Mouse (Mus musculus) embryonic facial prominence, embryonic 10.5 days (tissue): ENCODE results near the gene Rhoh. TPM values are rescaled to one million over a fixed set of nuclear protein-coding genes. Genes with fewer than 3 reads are reported as not detected.

Source experiments
- DNase-seq: peaks from one replicate; pipeline ENCODE4 v3.0.0-alpha.2; 2017; ENCODE audit warnings: low spot score
- H3K27ac ChIP-seq: fragments of 300-500 bp; sonication (generic); replicated peaks from 2 replicates; pipeline ENCODE4 v1.5.1; 2016; ENCODE audit warnings: mild to moderate bottlenecking
- H3K27me3 ChIP-seq: fragments of 300-500 bp; sonication (generic); replicated peaks from 2 replicates; pipeline ENCODE4 v1.6.1; 2016; ENCODE audit warnings: low read depth, mild to moderate bottlenecking; ENCODE audit not compliant: poor library complexity, severe bottlenecking
- H3K36me3 ChIP-seq: fragments of 300-500 bp; sonication (generic); replicated peaks from 2 replicates; pipeline ENCODE4 v1.6.1; 2016; ENCODE audit warnings: mild to moderate bottlenecking, moderate library complexity
- H3K4me1 ChIP-seq: fragments of 300-500 bp; sonication (generic); 2 replicates; pipeline ENCODE4 v1.6.1; 2016
- H3K4me3 ChIP-seq: fragments of 300-500 bp; sonication (generic); 2 replicates; pipeline ENCODE4 v1.5.1; 2016; ENCODE audit warnings: mild to moderate bottlenecking, moderate library complexity
- H3K9me3 ChIP-seq: fragments of 300-500 bp; sonication (generic); 2 replicates; pipeline ENCODE4 v1.6.1; 2016; ENCODE audit warnings: mild to moderate bottlenecking
- WGBS: fragments of 180-500 bp; shearing (Covaris S2); methylation state at CpG from one replicate; pipeline ENCODE4 v1.1.7; 2016; 5-methylcytosine and 5-hydroxymethylcytosine counted together
- polyA plus RNA-seq: library from polyadenylated mRNA; unstranded; fragments of >200 nt; fragmentation: Nextera tagmentation; extraction: Ambion mirVana; gene quantifications from 2 replicates; pipeline ENCODE4 v1.2.1, GENCODE M21; 2016

Rhoh gene
- polyA plus RNA-seq, 1 experiment from 2014 or later, result 0.44 TPM

GRCm38 (mm10) chr5:65863349-65863749 lies 2.3 kb downstream of the Rhoh start:
- H3K27me3 ChIP-seq, result no peaks in the 10 kb centered on the region
- no peaks in the 10 kb centered on the region for H3K9me3 ChIP-seq
- no peak overlapping the region for H3K4me3 ChIP-seq
- WGBS, result 85% methylated on average over 12 of the region's 12 CpGs
- DNase-seq, result no peak
- H3K36me3 ChIP-seq, result no peaks in the 10 kb centered on the region
- peaks cover 4% of the 10 kb centered on the region; the same call in 1 of the 2 replicates for H3K4me1 ChIP-seq
- H3K27ac ChIP-seq, result no peak overlapping the region

- Histone ChIP-seq H3K27me3 (no peaks in the 10 kb centered on the region), H3K27ac (no peak overlapping the region), H3K4me3 (no peak overlapping the region), H3K4me1 (no peaks in the 10 kb centered on the region), H3K36me3 (no peaks in the 10 kb centered on the region), H3K9me3 (no peaks in the 10 kb centered on the region)
- 95% methylated on average over 7 of the region's 7 CpGs for WGBS
- no peak for DNase-seq
These were observed 3.5 kb downstream of the Rhoh start for GRCm38 (mm10) chr5:65864486-65864885.

- Histone ChIP-seq H3K27me3 (no peaks in the 10 kb centered on the region), H3K36me3 (no peaks in the 10 kb centered on the region), H3K27ac (no peak overlapping the region), H3K9me3 (no peaks in the 10 kb centered on the region), H3K4me3 (no peak overlapping the region), H3K4me1 (no peaks in the 10 kb centered on the region)
- DNase-seq, result no peak
- WGBS, result 87% methylated on average over 3 of the region's 3 CpGs
These were observed 3.9 kb downstream of the Rhoh start for GRCm38 (mm10) chr5:65864946-65865345.

DNA sequence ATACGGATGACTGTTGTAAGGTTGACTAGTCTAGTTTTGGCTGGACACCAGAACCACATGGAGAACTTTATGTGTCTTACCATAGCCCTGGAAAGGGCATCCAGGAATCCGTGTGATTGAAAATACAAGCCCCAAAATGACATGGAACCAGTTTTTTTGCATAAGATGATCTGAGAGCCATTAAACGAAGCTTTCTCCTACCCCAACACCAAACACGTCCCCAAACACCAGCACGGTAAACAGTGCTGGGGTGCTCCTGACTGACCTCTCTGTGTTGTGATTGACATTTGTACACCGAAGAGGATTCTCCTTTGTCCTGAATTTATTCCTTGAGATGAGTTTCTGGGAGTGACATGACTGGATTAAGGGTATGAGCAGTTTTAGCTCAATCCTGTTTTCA lies 5.6 kb downstream of the Rhoh start:
- Histone ChIP-seq H3K36me3 (no peaks in the 10 kb centered on the region), H3K27ac (no peak overlapping the region), H3K27me3 (no peaks in the 10 kb centered on the region), H3K4me3 (no peak overlapping the region), H3K9me3 (no peaks in the 10 kb centered on the region), H3K4me1 (no peaks in the 10 kb centered on the region)
- no peak for DNase-seq
- WGBS, result 91% methylated on average over 6 of the region's 6 CpGs

GRCm38 (mm10) chr5:65867380-65868116 lies 6.5 kb downstream of the Rhoh start:
- no peaks in the 10 kb centered on the region for H3K9me3 ChIP-seq
- H3K27ac ChIP-seq, result no peak overlapping the region
- no peak overlapping the region for H3K4me3 ChIP-seq
- no peaks in the 10 kb centered on the region for H3K36me3 ChIP-seq
- H3K4me1 ChIP-seq, result no peaks in the 10 kb centered on the region
- 86% methylated on average over 7 of the region's 7 CpGs for WGBS
- no peak for DNase-seq
- H3K27me3 ChIP-seq, result no peaks in the 10 kb centered on the region

GRCm38 (mm10) chr5:65868419-65868818 lies 7.4 kb downstream of the Rhoh start:
- no peak overlapping the region for H3K4me3 ChIP-seq

GRCm38 (mm10) chr5:65869660-65870059 lies 8.6 kb downstream of the Rhoh start:
- H3K27ac ChIP-seq, result no peak overlapping the region
- 90% methylated on average over 4 of the region's 4 CpGs for WGBS
- H3K27me3 ChIP-seq, result no peaks in the 10 kb centered on the region
- no peaks in the 10 kb centered on the region for H3K4me1 ChIP-seq
- no peak for DNase-seq
- H3K9me3 ChIP-seq, result no peaks in the 10 kb centered on the region
- no peak overlapping the region for H3K4me3 ChIP-seq
- H3K36me3 ChIP-seq, result no peaks in the 10 kb centered on the region

More at GRCm38 (mm10) chr5:65868419-65868818, 7.4 kb downstream of the Rhoh start:
- Histone ChIP-seq H3K27ac (no peak overlapping the region), H3K36me3 (no peaks in the 10 kb centered on the region), H3K4me1 (no peaks in the 10 kb centered on the region), H3K27me3 (no peaks in the 10 kb centered on the region), H3K9me3 (no peaks in the 10 kb centered on the region)
- DNase-seq, result no peak
- 71% methylated on average over 3 of the region's 3 CpGs for WGBS

GRCm38 (mm10) chr5:65871276-65871875 lies 10.4 kb downstream of the Rhoh start:
- Histone ChIP-seq H3K27me3 (no peaks in the 10 kb centered on the region), H3K36me3 (no peaks in the 10 kb centered on the region), H3K27ac (no peak overlapping the region), H3K4me1 (no peaks in the 10 kb centered on the region), H3K4me3 (no peak overlapping the region), H3K9me3 (no peaks in the 10 kb centered on the region)
- 89% methylated on average over 13 of the region's 13 CpGs for WGBS
- DNase-seq, result no peak

- no peaks in the 10 kb centered on the region for H3K9me3 ChIP-seq
- no peak for DNase-seq
- H3K27me3 ChIP-seq, result no peaks in the 10 kb centered on the region
- H3K4me3 ChIP-seq, result no peak overlapping the region
- H3K4me1 ChIP-seq, result no peaks in the 10 kb centered on the region
- no peaks in the 10 kb centered on the region for H3K36me3 ChIP-seq
- H3K27ac ChIP-seq, result no peak overlapping the region
- 79% methylated on average over 4 of the region's 4 CpGs for WGBS
These were observed 12.2 kb downstream of the Rhoh start for GRCm38 (mm10) chr5:65873212-65873611.

GRCm38 (mm10) chr5:65875269-65875668 lies 14.3 kb downstream of the Rhoh start:
- DNase-seq, result no peak
- no peaks in the 10 kb centered on the region for H3K27me3 ChIP-seq
- H3K27ac ChIP-seq, result no peak overlapping the region
- H3K36me3 ChIP-seq, result no peaks in the 10 kb centered on the region
- no peaks in the 10 kb centered on the region for H3K4me1 ChIP-seq
- WGBS, result 91% methylated on average over 7 of the region's 7 CpGs
- no peaks in the 10 kb centered on the region for H3K9me3 ChIP-seq
- H3K4me3 ChIP-seq, result no peak overlapping the region

- Histone ChIP-seq H3K36me3 (no peaks in the 10 kb centered on the region), H3K27me3 (no peaks in the 10 kb centered on the region), H3K9me3 (no peaks in the 10 kb centered on the region), H3K27ac (no peak overlapping the region), H3K4me3 (no peak overlapping the region), H3K4me1 (peaks cover 2% of the 10 kb centered on the region; the same call in 1 of the 2 replicates)
- no peak for DNase-seq
- 68% methylated on average over 3 of the region's 3 CpGs for WGBS
These were observed 17.4 kb downstream of the Rhoh start for GRCm38 (mm10) chr5:65878367-65878766.

DNA sequence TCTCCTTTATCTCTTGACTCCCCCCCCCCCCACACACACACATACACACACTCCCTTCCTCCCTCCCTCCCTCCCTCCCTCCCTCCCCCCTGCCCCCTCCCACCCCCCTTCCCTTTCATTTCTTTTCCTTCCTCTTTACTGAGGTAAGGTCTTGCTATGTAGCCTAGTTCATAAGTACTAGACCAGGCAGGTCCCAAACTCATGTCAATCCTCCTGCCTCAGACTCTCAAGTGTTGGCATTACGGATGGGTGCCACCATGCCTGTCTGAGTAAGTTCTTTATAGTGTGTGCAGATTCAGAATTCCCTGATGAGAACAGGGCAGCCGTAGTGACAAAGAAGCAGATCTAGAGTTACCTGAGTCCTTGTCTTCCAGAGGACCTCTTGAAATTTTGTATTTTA lies 20.2 kb downstream of the Rhoh start:
- Histone ChIP-seq H3K4me3 (no peak overlapping the region), H3K36me3 (no peaks in the 10 kb centered on the region), H3K27me3 (no peaks in the 10 kb centered on the region), H3K4me1 (peaks cover 3% of the 10 kb centered on the region; the same call in 1 of the 2 replicates), H3K9me3 (no peaks in the 10 kb centered on the region), H3K27ac (no peak overlapping the region)
- DNase-seq, result no peak
- 88% methylated on average over 2 of the region's 2 CpGs for whole genome bisulfite sequencing
